Mouse (Mus musculus): ENCODE results near the gene Itgb2. TPM values are rescaled to one million over a fixed set of nuclear protein-coding genes. Genes with fewer than 3 reads are reported as not detected.

Gene Itgb2
- total RNA-seq, 2 experiments from 2014 or later: 342 to 400 TPM

GRCm38 (mm10) chr10:77613409-77613808 is 83.4 kb downstream of the Itgb2 start:
- ATAC-seq (ENCODE audit: poor library complexity, severe bottlenecking): no peak

Other genes with a start within 250 kb of the Itgb2 start
- 0.02 and 0.05 TPM in 2 replicates for gene Adarb1, start 112.0 kb upstream of the Itgb2 start, total RNA-seq (2015)
- gene Adarb1, start 112.0 kb upstream of the Itgb2 start, total RNA-seq (2017): 0.20 and 0.37 TPM in 2 replicates
- 11.5 and 11.7 TPM in 2 replicates for gene Fam207a, start 14.5 kb upstream of the Itgb2 start, total RNA-seq (2015)
- gene Fam207a, start 14.5 kb upstream of the Itgb2 start, total RNA-seq (2017): 36.3 and 46.5 TPM in 2 replicates
- gene Pttg1ip, start 51.5 kb downstream of the Itgb2 start, total RNA-seq (2015): 82.8 and 97.8 TPM in 2 replicates
- gene Pttg1ip, start 51.5 kb downstream of the Itgb2 start, total RNA-seq (2017): 50.0 and 54.8 TPM in 2 replicates
- gene Sumo3, start 75.8 kb downstream of the Itgb2 start, total RNA-seq (2015): 22.1 and 22.7 TPM in 2 replicates
- gene Sumo3, start 75.8 kb downstream of the Itgb2 start, total RNA-seq (2017): 118 and 137 TPM in 2 replicates
- not detected in 2 replicates for gene Gm49325, start 75.9 kb downstream of the Itgb2 start, total RNA-seq (2015)
- not detected in 2 replicates for gene Gm49325, start 75.9 kb downstream of the Itgb2 start, total RNA-seq (2017)
- 15.3 and 18.1 TPM in 2 replicates for gene Ube2g2, start 92.0 kb downstream of the Itgb2 start, total RNA-seq (2015)
- gene Ube2g2, start 92.0 kb downstream of the Itgb2 start, total RNA-seq (2017): 27.4 and 40.0 TPM in 2 replicates
- gene Tspear, start 156.3 kb downstream of the Itgb2 start, total RNA-seq (2015): not detected in 2 replicates
- gene Tspear, start 156.3 kb downstream of the Itgb2 start, total RNA-seq (2017): not detected in 2 replicates
- gene Gm19402, start 160.5 kb downstream of the Itgb2 start, total RNA-seq (2015): not detected in 2 replicates
- gene Gm19402, start 160.5 kb downstream of the Itgb2 start, total RNA-seq (2017): not detected in 2 replicates
- not detected in 2 replicates for gene Gm9508, start 167.0 kb downstream of the Itgb2 start, total RNA-seq (2015)
- gene Gm9508, start 167.0 kb downstream of the Itgb2 start, total RNA-seq (2017): not detected in 2 replicates
- gene Gm10272, start 176.4 kb downstream of the Itgb2 start, total RNA-seq (2015): not detected in 2 replicates
- gene Gm10272, start 176.4 kb downstream of the Itgb2 start, total RNA-seq (2017): not detected in 2 replicates
- not detected in 2 replicates for gene Gm10024, start 181.2 kb downstream of the Itgb2 start, total RNA-seq (2015)
- not detected in 2 replicates for gene Gm10024, start 181.2 kb downstream of the Itgb2 start, total RNA-seq (2017)
- not detected in 2 replicates for gene Gm10142, start 185.6 kb downstream of the Itgb2 start, total RNA-seq (2015)
- not detected in 2 replicates for gene Gm10142, start 185.6 kb downstream of the Itgb2 start, total RNA-seq (2017)
- not detected in 2 replicates for gene Krtap12-1, start 190.3 kb downstream of the Itgb2 start, total RNA-seq (2015)
- gene Krtap12-1, start 190.3 kb downstream of the Itgb2 start, total RNA-seq (2017): not detected in 2 replicates
- not detected in 2 replicates for gene Gm10100, start 196.2 kb downstream of the Itgb2 start, total RNA-seq (2015)
- not detected in 2 replicates for gene Gm10100, start 196.2 kb downstream of the Itgb2 start, total RNA-seq (2017)
- not detected in 2 replicates for gene Gm18596, start 212.4 kb downstream of the Itgb2 start, total RNA-seq (2015)
- not detected in 2 replicates for gene Gm18596, start 212.4 kb downstream of the Itgb2 start, total RNA-seq (2017)
- gene Gm9736, start 221.1 kb downstream of the Itgb2 start, total RNA-seq (2015): not detected in 2 replicates
- gene Gm9736, start 221.1 kb downstream of the Itgb2 start, total RNA-seq (2017): not detected in 2 replicates
- not detected in 2 replicates for gene Gm3233, start 229.4 kb downstream of the Itgb2 start, total RNA-seq (2015)
- not detected in 2 replicates for gene Gm3233, start 229.4 kb downstream of the Itgb2 start, total RNA-seq (2017)
- not detected in 2 replicates for gene Gm3238, start 241.1 kb downstream of the Itgb2 start, total RNA-seq (2015)
- gene Gm3238, start 241.1 kb downstream of the Itgb2 start, total RNA-seq (2017): not detected in 2 replicates
- not detected in 2 replicates for gene Gm7138, start 246.7 kb downstream of the Itgb2 start, total RNA-seq (2015)
- not detected in 2 replicates for gene Gm7138, start 246.7 kb downstream of the Itgb2 start, total RNA-seq (2017)

All from megakaryocyte, adult 5-6 weeks (primary cell).